Mouse (Mus musculus) v-Abl transformed pro-B cells (cell line): ENCODE measurements around the gene Prdx5.

Source experiments
- in situ Hi-C, 2 experiments: fragments of 400-800 bp; cut with MboI; formaldehyde crosslinking; loops; one replicate each; pipeline ENCODE4 v1.15.1; 2025; ENCODE audit not compliant: unreplicated experiment in 2 of 2

The Prdx5 gene

DNA sequence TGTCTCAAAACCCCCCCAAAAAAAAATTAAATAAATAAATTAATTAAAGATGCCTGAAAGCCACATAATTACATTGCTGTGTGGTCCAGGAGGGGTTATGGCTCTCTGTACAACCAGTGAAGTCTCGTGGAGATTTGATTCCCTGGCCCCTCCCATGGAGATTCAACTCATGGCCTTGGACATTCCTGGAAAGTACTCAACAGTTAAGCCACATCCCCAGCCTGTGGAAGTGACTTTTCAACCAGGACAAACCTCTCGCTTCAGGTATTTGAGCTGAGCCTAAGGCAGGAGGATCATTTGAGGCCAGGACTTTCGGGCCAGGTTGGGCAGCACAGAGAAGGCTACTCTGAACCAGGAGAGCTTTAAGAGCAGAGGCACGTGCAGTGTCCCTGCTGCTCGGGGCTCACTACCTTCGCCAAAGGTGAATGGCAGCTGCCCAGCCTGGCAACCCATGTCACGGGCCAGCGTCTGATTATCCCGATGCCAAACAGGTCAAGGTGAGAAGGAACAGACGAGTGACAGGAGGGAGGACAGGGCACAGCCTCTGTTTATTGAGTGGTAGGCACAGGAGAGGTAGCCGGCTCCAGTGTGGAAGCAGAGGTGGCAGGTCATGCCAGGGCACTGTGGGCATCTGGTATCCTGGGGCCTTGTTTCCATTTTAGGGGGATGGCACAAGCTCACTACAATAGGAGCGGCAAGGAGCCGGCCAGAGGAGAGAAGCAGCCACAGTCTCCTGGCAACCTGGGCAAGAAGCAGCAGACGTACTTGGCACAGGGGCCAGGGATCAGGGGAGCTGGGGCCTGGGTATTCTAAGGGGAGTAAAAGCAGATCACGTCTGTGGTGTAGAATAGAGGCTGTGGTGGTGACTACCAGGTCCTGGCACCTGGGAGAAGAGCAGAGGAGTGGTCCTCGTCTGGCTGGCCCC, 27.9 kb upstream of the Prdx5 start:
- in situ Hi-C loops = loop anchor here (5.0 to 10.0 kb wide), 2 partner anchors 443 to 446 kb away; no protein-coding TSS in a partner anchor

DNA sequence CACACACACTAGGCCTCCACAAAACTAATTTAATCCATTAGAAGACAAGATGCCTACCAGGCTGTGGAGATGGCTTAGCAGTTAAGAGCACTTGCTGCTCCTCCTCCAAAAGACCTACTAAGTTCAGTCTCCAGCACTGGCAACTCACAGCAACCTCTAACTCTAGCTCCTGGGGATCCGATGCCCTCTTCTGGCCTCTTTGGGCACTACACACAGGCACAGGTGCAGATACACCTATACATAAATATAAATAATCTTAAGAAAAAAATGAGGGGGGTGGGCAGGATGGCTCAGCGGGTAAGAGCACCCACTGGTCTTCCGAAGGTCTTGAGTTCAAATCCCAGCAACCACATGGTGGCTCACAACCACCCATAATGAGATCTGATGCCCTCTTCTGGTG, 26.4 kb upstream of the Prdx5 start:
- in situ Hi-C loops = loop anchor here (5.0 to 10.0 kb wide), 2 partner anchors 441 to 444 kb away; no protein-coding TSS in a partner anchor

DNA sequence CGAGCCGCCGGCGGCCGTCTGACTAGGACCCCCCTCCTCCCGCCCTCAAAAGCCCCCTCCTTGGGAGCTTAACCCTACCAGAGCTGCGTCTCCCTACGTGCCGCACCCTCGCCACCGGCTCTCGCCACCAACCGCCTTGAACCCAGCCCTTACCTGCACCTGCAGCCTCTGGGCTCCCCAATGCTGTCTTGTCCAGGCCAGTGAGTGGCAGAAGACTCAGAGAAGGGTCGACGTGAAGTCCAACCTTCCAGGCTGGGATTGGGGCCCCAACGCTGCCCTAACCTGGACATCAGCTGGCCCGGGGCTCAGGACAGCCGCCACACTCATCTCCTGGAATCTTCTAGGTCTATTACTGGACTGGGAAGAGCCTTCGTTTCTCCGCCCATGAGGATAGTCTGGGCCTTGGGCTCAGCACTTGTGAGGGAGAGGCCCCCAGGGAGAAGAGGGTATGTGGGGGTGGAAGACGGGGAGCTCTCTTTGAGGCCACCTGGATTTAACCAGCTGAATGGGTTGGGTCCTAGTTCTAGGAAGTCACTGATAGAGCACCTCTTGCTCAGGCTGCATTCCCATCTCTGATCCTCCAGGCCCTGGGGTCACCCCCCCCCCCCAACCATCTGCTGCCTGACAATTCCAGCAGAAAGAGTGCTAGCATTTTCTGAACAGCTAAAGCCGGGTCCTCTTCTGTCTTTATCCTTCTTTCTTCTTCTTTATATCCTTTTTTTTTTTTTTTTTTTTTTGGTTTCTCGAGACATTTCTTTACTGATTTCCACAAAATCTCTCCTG, 24.5 kb upstream of the Prdx5 start, which contains the start of gene Kcnk4:
Gene Kcnk4 (minus strand): TSS at position 321 of the 783 bp plus-strand sequence.
- in situ Hi-C loops = loop anchor here in 1 of 2 experiments (5.0 to 10.0 kb wide), 2 partner anchors 88 to 440 kb away; no protein-coding TSS in a partner anchor

DNA sequence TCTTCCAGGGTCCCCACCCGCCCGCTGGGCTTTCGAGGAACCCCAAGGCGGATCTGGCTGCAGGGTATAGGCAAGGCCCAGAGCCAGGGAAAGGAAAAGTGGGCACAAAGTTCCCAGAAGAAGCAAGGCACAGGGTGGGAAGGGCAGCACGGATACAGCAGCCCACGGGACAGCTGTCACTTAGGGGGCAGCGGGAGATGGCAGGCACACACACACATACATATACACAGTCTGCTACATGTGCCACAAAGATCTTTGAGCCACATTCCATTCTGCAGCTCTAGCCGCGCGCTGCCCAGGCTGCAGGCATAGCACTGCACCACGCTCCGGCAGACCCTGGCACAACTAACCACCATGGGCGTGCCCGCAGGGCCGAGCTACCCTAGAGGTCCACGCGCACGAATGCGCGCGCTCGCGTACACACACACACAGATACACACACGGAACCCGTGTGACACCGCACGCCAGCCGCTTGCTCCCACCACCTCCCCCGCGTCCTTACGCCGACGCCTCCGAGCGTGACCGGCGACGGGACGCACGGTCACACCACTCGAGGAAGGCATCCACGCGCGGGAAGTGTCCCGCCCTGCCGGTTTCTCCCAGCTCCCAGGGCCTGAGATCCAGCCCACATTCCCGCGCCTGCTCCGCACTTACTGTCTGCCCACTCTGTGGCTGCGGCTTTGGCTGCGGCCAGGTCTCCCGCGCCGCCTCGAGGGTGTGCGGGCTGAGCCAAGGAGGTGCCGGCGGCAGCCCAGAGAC, 23.7 kb upstream of the Prdx5 start:
- in situ Hi-C loops = loop anchor here in 1 of 2 experiments (5.0 to 10.0 kb wide), 2 partner anchors 89 to 439 kb away; no protein-coding TSS in a partner anchor

DNA sequence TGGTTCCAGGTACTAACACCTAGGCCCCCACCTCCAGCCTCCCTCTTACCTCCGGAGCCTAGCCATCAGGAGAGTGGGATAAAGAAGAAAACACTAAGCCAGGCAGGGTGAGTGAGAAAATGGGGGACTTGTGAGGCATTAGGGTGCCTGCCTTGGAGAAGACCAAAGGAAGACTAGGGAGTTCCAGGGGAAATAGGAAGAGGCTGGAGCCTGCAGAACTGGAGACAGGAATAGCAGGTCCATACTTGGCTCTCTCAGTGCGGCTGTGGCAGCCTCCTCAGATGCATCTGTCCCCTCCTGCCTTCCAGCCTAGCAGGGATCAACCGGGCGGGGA, 23.2 kb upstream of the Prdx5 start:
- in situ Hi-C loops = loop anchor here in 1 of 2 experiments (5.0 to 10.0 kb wide), 2 partner anchors 89 to 438 kb away; no protein-coding TSS in a partner anchor

DNA sequence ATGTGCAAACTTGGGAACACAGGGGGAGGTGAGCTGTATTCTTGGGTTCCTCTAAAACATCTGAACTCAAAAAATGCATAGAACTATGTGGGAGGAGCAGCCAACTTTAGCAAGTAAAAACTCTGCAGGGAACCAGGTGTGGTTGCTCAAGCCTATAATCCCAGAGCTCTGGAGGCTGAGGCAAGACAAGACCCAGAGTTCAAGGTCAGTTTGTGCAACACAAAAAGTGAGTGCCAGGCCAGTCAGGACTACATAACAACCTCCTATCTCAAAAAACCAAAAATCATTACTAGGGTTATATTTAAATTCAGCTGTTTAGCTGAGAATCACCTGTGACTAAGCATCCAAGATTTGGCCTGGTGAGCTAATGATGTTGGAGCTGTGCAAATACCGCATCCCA, 22.1 kb upstream of the Prdx5 start:
- in situ Hi-C loops = loop anchor here in 1 of 2 experiments (5.0 to 10.0 kb wide), 2 partner anchors 90 to 437 kb away; no protein-coding TSS in a partner anchor

DNA sequence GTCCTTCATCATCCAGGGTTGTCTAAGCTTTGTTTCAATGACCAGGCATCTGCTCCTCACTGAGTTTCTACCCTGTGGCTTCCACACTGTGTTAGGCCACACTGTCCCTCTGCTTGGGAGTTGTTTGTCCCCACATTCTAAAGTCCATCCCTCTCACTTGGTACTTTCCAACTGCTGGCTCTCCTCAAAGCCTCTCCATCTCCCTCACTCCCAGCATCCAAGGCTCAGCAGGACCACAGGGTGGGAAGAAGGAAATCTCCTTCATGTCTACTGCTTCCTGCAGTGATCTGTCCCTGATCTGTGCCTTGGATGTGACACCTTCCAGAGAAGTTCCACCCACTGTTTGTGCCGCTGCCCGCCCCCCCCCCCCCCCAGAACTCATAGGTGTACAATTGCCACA, 21.1 kb upstream of the Prdx5 start:
- in situ Hi-C loops = loop anchor here in 1 of 2 experiments (5.0 to 10.0 kb wide), 2 partner anchors 91 to 436 kb away; no protein-coding TSS in a partner anchor

DNA sequence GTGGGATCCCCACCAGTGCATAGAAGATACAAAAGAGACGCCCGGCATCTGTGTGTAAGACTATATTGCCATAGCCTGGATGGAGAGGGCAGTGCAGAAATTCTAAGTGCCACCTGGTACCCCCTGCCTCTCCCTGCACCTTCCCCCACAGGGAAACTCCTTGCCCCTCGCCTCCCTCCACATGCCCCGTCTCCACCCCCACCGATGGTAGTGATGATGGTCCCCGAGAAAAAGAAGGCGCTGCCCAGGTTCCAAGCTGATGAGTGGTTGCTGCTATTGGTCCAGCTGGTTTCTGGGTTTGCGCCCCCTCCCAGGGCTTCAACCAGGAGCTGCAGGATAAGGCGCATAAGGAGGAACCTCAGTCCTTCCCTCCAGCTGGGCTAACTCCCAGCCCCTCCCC, 18.2 kb upstream of the Prdx5 start:
- in situ Hi-C loops = no loop called here

DNA sequence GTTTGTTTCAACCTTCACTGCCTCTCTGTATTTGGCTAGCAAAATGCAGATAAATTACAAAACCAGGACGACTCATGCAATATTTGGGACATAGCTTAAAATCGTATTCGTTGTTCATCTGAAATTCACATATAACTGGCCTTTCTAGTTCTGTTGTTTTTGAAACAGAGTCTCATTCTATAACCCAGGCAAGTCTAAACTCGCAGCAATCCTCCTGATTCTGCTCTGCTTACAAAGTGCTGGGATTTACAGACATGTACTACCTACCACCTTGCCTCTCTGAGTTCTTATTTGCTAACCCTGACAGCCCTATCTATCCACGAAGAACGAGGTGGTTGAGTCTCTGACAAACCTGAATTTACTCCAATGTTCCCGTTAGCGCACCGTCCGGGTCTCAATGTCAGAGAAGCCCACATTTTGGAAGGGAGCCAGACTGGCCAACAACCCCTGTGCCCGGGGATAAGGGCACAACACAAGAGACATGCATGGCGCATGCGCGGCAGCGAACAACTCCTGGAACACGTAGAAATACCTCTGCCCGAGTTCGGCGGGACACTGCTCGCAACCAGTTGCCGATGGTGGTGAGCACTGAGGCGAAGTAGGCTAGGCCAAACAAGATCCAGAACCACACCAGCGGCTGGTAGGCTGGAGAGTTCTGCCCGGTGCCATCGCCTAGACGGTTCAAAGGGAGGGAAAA, 16.8 kb upstream of the Prdx5 start:
- in situ Hi-C loops = no loop called here

DNA sequence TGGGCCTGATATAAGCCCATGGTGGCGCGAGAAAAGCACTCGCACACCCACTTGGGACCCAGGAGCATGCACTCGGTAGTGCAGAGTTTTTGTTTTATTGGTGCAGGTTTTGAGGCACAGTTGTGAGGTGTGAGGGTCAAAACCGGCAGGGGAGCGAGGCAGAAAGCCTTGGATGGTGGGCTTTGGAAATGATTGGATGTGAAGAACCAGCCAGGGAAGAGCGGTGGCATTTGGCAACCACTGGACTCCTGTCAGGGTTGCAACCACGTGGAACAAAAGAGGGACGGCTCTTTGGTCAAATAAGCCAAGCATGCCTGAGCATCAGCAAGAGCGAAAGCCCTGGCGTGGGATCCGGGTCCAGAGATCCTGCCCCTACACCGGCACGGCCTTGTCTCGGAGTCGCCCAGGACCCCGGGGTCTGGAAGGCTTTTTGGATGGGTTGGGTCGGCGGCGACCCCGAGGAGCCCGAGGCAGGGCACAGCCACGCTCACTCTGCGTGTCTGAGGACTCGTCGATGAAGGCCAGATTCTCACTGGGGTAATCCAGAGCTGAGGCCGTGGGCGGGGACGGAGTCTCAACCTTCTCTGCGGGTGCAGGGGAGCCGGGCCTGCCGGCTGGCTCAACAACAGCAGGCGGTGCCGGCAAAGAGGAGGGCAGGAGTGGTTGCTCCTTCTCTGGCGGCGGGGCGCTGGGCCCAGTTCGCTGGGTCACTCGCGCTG, 15.9 kb upstream of the Prdx5 start:
- in situ Hi-C loops = no loop called here

DNA sequence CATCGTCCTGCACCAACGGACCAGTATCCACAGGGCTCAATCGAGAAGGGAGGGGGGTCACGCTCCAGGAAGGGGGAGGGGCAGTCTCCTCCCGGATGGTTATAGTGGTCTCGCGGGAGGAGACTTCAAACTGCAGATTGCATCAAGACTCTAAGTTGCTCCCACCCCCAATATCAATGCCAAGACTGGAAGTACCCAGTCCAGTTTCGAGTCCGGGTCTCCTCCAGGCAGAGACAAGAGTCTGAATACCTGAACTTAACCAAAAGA, 15.3 kb upstream of the Prdx5 start, which contains the start of gene Catsperz:
Gene Catsperz (minus strand): TSS at position 74 of the 267 bp plus-strand sequence.
- in situ Hi-C loops = no loop called here

DNA sequence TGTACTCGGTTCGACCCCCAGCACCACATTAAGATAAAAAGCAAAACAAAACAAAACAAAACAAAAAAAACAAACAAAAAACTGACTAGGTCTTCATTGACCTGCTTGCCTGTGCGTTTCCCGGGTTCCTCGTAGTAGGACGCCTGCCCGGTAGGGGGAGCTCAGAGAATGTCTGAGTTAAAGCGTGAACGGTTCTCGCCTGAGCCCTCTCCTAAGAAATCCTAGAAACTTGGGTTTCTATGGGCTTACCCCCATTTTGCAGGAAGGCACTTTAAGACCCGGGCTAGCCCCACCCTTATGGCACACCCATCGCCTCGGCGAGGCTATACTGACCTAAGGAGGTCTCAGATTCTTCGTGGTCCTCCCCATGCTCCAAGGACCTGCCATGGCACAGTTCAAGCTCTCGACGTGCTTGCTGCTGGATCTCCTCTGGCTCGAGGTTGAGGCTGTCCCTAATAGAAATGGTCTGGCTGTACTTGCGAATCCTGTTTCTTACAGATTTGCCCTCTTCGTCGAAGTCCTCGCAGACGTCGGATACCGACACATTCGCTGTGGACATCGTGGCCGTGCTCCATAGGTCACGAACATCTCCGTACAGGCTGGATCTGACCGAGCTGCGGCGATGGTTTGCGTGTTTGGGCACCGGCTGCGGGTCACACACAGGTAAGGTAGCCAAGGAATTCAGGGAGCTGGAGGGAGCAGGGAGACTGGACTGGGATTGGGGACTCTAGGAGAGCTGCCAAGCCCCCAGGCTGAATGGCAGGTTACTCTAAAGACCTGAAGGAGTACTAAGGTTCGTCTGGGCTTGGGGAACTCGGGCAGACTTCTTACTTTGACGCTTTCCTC, 14.8 kb upstream of the Prdx5 start:
- in situ Hi-C loops = loop anchor here (5.0 kb wide), 2 partner anchors 53 to 98 kb away; partner anchors contain the start of gene Plcb3 (in 2 of the 2)

DNA sequence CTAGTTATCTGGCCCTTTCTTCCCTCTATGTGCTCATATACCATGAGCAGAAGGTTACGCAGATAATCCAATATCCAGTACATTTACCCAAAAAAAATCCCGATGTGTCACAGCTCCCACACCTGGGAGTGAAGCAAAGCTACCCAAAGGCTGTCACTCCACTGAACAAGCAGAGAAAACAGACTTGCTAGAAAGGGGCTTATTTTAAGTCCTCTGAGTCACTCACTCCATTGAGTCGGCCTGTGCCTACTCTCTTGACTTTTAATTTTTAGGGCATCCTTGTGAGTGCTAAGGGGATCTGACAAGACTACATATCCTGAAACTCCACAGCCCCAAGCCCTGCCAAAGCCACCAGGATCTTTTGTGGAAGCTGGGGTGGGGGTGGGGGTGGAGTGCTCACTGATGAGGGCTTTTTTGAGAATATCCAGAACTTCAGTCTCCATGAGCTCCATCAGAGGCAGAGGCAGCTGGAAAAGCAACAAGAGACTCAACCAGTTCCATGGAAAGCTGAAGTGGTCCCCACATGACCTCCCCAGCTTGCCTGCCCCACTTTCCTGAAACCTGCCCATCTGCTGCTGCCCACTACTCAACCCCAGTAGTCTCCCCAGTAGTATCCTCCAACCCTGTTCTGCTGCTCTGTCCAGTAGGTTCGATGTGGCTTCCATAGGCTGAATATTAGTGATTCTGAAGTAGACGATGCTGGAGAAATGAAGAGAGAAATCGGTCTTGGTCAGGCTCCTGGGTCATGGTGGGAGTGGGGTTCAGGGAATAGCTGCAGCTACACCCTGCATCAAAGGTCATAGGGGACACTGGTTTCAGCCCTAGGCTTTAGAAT, 13.2 kb upstream of the Prdx5 start:
- in situ Hi-C loops = loop anchor here (5.0 kb wide), 2 partner anchors 54 to 99 kb away; partner anchors contain the start of gene Plcb3 (in 2 of the 2)

DNA sequence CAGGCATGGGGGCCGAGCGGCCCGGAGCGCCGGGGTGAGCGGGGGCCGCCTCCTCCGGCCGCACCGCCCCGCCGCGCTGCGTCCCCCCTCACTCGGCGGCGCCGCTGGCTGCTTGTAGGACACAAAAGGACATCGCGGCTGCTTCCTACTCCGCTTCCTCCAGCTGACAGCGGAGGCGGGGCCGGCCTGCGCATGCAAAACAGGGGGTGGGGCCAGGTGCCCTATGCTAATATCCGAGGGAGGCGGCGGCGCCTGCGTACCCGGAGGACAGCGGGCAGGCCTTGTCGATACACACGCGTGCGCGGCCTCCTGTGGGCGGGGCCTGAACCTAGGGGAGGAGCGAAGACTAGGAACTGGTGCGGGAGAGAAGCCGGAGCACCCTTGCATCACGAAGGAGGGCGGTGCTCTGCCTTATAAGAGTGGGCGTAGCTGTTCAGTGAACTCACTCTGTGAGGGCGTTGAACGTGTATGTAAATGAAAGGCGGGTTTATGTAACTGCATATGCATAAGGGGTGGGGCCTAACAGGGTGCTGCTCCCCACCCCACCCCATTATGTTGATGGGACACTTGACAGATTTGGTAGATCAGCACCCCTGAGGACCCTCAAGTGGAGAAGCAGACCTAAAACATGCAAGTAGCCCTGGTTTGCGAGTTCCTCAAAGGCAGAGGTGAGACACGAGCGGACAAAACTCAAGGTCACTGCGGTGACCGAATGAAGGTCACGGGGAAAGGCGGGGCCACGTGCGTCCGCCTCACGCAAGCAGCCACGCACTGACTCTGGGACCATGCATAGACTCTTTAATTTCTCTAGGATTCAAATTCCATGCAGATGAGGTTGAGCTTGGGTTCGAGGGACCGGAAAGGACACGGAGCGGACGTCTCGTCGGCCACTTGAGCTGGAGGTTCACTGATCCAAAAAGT, 12.0 kb upstream of the Prdx5 start, which contains the start of gene Esrra:
Gene Esrra (minus strand): TSS at position 167 of the 921 bp plus-strand sequence.
- in situ Hi-C loops = loop anchor here (5.0 kb wide), 2 partner anchors 55 to 100 kb away; partner anchors contain the start of gene Plcb3 (in 2 of the 2)

DNA sequence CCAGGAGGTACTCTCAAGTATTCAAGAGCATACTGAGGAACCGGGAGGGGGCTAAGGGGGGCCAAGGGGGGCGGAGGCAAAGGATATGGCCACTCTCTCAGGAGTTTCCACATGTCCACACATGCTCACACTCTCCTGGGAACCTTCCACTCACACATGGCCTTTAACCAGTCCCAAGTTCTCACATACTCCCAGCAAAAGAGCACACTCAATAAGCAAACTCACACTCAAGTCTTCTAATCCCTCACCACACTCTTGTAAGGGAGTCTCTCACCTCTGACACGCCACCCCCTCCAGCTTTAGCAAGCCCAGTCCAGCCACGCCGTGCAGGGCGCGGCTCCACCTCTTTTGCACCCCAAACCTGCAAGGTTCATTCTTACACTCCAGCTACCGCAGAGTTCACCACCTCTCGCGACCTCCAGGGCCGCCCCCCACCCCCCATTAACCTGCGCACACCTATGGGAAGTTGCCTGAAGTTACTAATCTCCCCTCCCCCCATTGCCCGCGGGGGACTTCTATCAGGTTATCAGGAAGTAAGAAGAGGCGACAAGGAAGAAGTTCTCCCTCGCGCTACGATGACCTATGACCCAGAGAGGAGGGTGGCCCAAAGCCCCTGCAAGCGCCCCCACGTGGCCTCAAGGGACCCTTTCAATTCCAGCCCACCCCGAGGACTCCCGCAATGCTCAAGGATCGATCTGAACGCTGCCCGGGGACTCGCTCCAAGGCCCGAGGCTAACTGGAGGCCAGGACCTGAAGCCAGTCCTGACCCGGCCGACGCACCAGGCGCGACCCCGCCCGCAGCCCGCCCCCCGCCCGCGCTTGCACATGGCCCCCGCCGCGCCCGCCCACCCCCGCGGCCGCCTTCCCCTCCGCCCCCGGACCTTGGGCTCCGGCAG, 11.1 kb upstream of the Prdx5 start:
- in situ Hi-C loops = loop anchor here (5.0 kb wide), 2 partner anchors 56 to 101 kb away; partner anchors contain the start of gene Plcb3 (in 2 of the 2)
